Mouse (Mus musculus): ENCODE results near the gene Kcnk5.

Kcnk5 gene

DNA sequence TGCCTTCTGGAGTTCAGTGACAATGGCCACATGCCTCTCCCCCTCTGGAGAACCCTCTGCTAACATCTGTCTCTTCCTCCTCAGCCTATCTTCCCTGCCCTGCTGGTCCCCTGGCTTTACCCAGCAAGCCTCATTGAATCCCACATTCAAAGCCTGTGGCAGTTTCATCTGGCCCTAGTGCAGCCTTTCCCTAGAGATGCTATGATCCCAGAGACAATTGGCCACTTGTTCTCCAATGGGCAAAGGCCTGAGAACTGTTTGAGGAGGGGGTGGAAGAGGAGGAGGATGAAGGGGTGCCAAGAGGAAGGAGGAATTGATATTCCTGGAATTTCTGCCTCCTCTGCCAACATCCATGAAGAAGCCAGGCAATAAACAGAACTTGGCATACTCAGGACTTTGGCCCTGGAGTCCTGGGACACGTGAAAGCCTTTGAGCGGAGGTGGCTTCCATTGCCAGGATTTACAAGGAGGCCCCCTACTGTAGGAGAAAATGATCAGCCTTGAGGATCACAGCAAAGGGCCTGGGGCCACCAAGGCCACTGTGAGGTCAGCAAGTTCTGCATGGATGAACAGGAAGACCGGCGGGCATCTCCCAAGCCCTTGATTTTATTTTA, 11.6 kb upstream of the Kcnk5 start:
- DNase-seq: no peak

DNA sequence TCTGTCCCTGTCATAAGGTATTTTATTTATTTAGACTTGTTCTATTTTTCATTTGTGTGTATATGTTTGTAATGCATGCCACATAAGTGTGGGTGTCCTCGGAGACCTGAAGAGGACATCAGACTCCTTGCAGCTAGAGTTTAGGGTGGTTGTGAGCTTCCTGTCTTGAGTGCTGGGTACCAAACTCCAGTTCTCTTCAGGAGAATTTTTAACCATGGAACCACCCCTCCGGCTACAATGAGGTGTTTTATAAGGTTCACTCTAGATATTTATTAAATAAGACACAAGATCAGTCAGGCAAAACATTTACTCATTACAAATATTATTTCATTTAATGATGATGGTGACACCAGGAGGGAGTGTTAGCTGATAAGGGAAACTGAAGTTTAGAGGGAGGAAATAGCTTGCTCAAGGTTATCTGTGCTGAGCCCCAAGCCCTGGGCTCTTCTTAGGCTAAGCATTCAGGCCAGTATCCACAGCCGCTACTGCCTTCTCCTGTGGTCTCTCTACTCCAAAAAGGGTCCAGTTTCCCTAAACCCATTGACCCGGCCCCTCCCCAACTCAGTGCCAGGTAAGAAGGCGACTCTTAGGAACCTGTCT, 9.6 kb upstream of the Kcnk5 start:
- DNase-seq: no peak

DNA sequence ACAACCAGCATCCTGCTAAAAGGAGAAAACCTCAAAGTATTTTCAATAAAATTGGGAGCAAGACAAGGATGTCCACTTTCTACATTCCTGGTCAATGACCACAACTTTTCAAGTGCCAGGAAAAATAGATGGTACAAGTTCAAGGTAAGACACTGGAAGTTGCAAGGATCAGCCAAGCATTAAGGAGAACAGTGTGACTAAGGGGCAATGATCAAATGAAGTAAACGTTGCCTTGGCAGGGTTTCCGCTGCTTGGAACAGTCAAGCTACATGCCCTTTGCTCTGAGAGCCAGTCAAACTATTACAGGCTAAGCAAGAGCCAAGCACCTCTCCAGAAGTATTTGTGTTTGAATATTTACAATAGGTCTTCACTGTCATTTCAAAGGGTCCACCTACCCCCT, 8.1 kb upstream of the Kcnk5 start:
- DNase-seq: no peak

DNA sequence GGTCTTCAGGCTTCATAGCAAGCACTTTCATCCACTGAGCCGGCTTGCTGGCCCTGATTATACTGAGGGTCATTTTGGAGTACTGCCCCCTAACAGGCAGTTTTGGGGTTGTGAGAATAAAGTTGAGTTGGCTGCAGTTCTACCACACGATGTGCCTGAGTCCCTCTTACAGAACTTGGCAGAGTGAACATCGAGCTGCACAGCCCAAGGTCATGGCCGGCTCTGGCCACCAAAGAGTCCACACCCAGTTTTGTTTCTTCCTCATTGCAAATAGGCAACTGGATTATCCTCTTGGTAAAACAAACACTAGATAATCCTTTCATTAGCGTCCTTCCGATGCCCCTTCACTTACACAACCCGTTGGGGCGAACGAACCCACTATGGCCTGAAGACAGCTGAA, 3.8 kb upstream of the Kcnk5 start:
- no peak for DNase-seq

DNA sequence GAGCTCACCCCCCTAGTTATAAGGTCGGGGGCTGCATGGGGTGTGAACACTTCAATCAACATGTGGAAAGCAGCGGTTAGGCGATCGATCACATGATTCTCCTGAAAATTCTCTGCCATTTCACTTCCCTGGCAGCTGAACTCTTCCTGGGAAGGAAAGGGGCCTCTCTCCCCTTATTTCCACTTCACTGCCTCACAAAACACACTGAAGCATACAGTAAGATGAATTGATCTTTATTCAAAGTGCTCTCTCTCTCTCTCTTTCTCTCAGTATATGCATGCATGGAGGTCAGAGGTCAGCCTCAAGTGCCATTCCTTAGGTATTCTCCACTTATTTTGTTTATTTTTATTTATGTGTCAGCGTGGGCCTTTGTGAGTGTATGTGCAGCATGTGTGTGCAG, 2.1 kb upstream of the Kcnk5 start:
- DNase-seq: no peak

DNA sequence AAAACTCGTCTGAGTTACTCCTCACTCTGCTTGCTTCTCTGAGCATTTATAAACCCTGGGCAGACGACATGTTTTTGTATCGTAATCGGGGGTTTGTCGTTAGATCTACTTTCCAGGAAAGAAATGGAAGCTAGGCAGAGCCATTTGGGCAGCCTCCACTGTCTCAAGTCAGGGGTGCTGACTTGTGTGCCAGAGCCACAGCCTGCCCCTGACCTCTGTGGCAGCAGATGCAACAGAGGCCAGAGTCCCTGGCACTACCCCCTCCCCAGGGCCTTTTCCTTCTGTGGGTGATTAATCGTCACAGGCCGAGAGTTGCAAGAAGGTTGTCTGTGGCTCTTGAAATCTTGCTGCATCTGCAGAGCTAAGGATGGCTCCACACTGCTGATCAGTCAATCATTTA, 987 bp upstream of the Kcnk5 start:
- no peak for DNase-seq

DNA sequence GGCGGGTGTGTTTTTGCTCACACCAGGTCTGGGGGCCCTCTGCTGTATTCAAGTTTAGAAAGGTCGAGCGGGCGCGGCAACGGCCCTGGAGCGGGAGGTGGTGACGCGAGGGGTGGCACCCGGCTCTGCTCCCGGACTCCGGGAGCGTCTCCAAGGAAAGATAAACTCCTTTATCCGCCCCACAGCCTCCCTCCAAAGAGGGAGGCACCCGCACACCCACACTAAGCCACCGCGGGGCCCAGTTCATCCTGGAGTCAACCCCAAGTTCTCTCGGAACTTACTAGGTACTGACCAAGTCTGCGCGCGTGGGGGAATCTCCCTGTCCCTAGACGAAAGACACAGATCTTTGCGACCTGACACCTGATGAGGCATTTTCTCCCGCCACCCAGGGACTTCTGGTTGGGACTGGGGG, 852 bp downstream of the Kcnk5 start:
- peak; percentile 11 to 20 for DNase-seq

DNA sequence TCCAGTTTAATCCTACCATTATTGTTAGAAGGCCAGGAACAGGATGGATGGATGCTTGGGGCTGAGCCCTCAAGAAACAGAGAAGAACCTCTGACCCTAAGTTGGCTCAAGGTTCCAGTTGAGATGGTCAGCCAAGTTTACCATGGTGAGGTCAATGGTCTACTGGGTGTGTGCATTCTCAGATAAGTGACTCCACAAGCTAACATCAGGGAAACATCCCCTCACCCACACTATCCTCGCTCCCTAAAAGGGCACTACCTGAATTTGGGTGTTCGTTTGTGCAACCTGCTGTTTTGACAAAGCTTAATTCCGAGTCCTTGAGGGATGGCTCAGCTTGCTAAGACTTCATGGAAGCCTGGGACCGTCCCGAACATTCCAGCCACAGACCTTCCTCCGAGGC, 1.3 kb downstream of the Kcnk5 start:
- no peak for DNase-seq

DNA sequence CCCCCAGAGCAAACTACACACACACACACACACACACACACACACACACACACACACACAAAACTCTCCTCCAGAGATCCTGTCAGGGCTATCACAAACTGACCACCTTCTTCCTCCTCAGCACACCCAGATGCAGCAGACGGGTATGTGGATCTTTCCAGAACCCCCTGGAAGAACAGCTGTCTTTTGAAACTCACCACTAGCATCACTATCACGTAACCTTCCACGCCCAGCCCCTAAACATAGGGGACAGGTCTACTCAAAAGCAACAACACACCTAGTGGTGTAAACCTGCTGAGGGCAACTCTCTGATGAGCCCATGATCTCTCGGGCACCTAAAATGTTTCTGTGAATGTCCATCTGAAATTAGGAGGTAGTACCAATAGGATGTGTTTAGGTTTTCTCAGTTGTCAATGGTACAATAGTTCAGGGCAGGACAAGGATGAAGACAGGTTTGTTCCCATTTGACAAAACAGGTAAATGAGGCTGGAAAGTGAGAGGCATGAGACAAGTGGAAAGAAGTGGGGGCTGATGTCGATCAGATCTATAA, 1.8 kb downstream of the Kcnk5 start:
- DNase-seq: no peak

DNA sequence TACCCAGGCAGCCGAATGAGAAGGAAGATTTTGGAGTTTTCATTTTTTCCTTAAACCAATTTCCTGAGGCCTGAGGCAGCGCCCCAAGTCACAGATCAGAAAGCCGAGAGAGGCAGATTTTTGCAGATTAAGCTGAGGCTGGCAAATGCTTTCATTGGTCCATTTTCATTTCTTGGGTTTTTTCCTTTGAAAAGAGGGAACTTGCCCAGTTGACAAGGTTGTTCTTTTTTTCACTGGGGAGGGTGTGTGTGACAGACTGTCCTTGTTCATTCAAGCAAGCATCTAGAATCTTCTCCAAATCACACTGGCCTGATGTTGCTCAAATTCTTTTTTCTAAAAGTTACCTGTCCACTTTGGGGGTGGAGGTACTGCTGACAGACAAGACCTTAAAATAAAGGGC, 2.5 kb downstream of the Kcnk5 start:
- no peak for DNase-seq

DNA sequence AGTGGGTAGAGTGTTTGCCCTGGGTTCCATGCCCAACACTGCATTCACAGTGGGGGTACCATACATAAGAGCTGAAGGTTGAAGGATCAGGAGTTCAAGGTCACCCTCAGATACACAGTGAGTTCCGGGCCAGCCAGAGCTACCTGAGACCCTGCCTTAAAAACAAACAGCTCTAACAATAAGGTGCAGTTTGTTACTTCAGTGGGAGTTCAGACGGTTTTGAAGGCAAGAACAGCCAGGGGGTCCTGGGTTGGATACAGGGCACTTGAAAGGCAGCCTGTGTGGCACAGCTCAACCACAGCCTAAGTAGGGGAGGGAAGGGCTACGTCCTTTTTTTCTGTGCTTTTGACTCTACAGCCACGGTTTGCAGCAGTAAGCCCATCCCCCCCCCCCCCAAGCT, 3.0 kb downstream of the Kcnk5 start:
- no peak for DNase-seq

DNA sequence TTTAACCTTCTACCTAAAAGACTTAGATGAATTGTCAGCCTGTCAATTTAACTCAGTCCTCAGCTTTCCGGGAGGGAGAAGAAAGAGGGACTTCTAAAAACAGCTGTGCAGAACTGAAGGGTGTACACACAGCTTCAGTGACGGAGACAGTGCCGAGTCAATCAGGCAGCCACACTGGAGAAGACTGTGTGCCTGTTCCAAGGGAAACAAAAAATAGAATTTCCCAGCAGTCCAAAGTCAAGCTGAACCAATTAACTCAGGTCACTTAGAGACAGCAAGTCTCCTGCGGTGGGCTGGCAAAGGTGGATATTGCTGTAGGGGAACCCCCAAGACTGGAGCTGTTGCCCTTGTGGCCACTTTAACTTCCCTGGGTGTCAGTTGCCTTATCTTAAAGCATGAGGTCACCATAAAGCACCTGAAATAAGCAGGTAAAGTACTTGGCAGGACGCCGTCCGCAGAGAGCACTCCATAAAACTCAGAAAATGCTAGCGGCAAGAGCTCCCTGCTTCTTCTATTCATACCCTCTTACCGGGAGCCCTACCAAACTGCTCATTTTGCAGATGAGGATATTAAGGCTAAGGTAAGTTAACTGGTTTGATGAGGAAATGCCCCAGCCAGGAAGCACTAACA, 4.0 kb downstream of the Kcnk5 start:
- no peak for DNase-seq

DNA sequence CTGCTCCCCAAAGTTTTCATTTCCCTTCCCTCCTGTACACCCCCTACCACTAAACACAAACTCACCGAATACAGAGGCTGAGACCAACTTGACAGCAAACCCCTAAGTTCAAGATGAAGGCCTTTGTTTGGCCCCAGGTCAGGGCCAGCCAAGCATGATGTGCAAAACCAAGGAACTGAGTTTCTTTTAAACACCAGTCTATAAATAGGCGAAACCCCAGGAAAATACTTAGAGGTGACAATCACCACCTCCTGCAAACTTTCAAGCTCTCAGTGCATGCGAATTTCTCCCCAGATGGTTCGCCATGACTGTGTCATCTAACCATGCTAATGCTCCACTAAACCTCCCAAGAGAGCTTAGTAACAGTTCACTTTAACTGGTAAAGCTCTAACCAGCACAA, 5.9 kb downstream of the Kcnk5 start:
- no peak for DNase-seq

DNA sequence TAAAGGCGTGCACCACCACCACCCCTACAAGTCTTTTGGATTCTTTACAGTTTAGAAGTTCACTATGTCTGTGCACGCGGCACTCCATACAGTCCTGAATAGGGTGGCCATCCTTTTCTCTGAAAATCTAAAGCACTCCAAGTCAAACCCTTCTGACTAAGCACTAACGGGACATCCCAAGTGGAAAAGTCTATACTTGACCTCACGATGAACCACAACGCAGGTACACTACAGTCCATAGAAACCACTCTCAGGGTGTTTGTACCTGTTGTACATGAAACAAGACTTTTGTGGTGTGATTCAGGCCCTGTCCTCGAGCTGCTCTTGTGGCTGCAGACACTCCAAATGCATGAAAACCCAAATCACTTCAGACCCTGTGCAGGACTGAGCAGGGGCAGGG, 6.5 kb downstream of the Kcnk5 start:
- no peak for DNase-seq

DNA sequence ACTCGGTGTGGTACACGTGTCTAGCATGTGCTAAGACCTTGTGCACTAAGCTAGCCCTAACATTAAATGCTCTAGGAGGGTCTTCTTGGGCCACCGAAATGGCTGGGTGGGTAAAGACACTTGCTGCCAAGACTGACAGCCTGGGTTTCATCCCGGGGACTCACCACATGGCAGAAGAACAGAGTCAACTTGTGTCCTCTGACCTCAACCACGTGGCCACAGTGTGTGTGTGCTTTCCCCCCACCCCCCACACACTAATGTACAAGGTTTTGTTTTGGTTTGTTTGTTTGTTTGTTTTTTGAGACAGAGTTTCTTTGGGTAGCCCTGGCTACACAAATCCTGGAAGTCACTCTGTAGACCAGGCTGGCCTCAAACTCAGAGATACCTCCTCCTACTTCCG, 6.9 kb downstream of the Kcnk5 start:
- no peak for DNase-seq

DNA sequence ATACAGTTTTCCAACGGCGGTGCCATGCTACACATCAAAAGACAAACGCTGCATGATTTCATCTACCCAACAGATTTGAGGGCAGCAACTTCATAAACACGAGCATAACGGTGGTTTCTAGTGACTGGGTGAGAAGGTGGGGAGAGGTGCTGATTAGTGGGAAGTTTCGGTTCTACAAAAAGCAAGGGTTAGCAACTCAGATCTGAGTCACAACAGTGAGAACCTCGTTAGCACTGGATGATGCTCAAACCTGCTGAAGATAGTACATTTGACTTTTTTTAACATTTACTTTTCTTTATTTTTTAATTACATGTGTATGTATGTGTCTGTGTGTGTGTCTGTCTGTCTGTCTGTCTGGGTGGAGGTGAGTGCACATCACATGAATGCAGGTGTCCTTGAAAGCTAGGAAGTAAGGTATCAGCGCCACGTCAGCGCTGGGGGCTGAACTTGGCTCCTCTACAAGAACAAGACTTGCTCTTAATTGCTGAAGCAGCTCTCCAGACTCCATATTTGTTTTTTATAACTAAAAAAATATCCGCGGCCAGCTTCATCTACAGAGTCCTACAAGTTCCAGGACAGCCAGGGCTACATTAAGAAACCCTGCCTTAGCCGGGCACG, 7.6 kb downstream of the Kcnk5 start:
- no peak for DNase-seq

DNA sequence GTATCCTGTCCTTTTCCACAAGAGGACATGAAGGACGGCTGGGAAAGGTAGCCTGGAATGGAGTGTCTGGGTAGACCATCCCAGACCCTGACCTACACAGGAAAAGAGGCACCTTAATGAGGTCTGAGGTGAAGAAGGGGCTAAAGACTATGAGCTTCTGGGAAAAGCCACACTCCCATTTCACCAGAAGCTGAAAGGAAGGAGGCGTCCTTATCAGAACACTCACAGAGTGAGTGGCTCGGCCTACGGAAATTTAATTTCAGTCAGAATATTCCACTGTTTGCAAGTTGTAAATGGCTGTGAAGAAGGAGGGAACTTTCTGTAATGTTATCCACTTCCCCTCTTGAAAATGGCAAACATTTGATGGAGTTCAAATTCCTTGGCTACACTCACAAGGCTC, 8.7 kb downstream of the Kcnk5 start:
- no peak for DNase-seq

DNA sequence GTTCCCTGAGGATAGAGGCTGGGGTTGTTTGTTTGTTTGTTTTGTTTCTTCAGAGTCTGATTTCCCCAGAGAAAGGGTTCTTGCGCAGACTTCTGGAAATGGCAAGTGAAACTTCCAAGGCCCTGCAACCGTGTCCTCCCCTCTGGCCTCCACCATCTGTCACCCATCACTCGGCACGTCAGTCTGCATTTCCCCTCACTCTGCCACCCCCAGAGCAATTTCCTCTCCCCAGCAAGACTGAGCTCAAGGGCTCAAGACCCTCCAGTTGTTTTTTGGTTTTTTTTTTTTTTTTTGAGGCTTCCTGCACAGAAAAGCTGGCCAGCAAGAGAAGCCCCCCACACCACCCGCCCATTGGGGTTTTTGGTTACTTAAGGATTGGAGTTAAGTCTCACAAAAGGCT, 9.1 kb downstream of the Kcnk5 start:
- no peak for DNase-seq

DNA sequence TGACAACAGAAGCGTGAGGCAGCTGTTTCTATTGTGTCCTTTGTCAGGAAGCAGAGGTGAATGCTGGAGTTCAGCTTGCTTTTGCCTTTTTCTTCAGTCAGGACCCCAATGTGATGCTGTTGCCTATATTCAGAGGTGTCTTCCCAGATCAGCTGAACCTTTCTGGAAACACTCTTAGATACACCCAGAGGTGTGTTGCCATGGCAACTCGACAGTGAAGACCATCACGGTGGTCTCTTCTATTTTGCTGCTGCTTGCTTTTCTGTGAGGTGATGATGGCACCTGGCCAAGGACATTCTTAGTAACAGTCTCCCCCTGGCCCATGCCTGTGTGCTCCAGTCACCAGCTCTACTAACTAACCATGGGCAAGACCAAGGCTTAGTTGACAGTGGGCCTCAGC, 9.8 kb downstream of the Kcnk5 start:
- DNase-seq: no peak

DNA sequence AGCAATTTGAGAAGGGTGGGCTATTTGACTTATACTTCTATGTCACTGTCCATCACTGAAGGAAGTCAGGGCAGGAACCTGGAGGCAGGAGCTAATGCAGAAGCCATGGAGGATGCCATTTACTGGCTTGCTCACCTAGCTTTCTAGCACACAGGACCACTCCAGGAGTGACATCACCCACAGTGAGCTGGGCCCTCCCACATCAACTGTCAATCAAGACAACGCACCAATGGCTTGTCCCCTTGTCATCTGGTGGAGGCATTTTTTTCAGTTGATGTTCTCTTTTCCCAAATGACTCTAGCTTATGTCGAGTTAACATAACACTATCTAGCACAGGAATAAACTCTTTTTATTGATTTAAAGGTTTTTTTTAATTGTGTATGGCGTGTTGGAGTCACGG, 12.4 kb downstream of the Kcnk5 start:
- DNase-seq: no peak

DNA sequence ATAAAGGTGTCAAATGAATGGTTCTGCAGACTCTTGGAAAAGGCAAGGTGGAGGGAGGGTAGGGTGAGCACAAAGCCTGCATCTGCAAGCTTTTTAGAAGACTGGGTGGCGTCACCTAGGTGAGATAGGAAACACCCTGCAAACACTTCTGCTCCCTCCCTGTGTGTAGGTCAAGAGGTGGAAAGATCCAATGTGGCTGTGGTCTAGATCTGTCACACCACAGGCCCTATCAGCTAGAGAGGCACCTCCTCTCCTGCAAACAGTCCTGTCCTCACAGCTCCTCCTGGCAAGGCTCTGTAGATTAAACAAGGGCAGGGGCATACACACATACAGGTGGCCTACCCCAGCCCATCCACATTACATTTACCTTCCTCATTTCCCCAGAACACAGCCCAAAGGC, 13.1 kb downstream of the Kcnk5 start:
- DNase-seq: no peak

DNA sequence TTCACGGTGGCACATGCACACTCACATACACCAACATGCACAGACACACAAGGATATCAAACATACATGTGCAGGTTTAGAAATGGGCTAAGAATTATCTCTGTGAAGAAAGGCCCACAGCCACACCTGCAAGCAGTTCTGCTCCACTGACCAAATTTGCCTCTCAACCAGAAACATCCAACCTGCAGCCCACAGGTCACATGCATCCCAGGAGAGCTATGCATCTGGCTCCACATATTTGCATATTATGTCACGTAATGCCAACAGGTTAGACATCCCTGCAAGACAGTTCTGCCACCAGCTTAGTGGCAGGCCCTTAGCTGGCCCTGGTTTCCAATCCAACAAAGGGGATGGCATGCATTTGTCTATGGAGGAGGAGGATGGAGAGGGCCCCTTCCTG, 13.6 kb downstream of the Kcnk5 start:
- DNase-seq: no peak

DNA sequence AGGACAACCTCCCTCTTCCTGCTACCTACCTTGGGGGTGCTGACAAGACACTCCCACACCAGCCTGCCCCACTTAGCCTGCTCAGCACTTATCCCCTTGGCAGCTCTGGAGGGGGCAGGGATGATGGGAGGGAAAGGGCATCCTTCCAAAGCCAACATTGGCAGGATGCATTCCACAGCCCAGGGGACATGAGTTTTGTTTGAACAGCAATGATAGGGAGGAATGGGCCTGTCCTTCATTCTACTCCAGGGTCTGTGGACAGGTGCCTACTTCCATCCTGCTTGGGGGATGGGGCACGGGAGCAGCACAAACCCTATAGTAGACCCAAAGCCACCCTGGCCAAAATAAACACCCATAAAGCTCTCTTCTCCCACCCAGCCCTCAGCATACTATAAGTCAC, 16.2 kb downstream of the Kcnk5 start:
- DNase-seq: no peak

DNA sequence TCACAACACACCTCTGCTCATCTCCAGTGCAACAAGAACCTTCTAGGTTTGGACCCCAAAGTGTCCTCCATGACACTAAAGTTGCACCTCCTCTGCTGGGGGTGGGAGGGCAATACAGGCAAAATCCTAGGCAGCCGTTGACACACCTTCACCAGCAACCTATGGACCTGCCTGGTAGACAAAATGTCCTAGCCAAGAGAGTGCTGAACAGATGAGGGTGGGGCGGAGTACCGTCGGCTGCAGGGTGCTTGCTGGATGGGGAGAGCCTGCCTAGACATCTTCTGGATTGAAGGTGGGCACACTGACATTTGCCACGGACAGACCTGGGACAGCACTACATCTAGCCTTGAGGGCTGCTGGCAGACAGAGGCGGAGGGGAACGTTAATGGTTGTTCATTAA, 17.2 kb downstream of the Kcnk5 start:
- no peak for DNase-seq

All from thymus, adult 18-20 months (tissue).